Mouse (Mus musculus): ENCODE measurements around the gene Tas2r144. TPM values are rescaled to one million over a fixed set of nuclear protein-coding genes. Genes with fewer than 3 reads are reported as not detected.

The Tas2r144 gene
- not detected for polyA plus RNA-seq (2017; shearing (Covaris generic))

GRCm38 (mm10) chr6:42215028-42215427 lies at the start of gene Tas2r144:
TSS of gene Tas2r144 (plus strand) at chr6:42215328.

DNA sequence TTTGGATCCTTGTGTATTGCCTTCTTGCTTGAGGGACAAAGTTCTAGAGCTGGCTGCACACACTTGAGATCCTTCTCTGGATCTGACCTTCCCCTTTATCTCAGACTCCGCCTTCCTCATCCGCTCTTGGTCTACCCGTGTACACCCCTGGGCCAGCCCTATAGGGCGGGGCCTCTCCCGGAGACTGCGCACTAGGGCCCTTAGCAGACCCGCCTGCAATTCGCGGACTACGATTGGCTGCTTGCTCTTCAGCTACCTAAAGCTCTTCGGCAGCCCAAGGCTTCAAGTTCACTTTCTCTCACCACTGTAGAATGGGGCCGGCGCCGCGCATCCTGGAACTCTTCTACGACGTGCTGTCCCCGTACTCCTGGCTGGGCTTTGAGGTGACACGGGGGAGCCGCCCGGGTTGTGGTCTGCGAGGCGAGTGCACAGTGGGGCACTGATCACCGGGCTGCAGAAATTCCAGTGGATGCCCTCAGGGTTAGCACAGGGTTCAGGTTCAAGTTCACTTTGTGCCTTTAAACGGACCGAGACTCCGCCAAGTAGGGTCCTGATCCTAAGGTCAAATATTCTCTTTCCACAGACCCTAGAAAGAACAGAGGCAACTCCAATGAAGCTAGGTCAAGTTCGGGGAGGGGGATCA lies 30.7 kb downstream of the Tas2r144 start, which contains the start of gene Gstk1:
TSS of gene Gstk1 (plus strand) at position 225 of the 643 bp plus-strand sequence.

DNA sequence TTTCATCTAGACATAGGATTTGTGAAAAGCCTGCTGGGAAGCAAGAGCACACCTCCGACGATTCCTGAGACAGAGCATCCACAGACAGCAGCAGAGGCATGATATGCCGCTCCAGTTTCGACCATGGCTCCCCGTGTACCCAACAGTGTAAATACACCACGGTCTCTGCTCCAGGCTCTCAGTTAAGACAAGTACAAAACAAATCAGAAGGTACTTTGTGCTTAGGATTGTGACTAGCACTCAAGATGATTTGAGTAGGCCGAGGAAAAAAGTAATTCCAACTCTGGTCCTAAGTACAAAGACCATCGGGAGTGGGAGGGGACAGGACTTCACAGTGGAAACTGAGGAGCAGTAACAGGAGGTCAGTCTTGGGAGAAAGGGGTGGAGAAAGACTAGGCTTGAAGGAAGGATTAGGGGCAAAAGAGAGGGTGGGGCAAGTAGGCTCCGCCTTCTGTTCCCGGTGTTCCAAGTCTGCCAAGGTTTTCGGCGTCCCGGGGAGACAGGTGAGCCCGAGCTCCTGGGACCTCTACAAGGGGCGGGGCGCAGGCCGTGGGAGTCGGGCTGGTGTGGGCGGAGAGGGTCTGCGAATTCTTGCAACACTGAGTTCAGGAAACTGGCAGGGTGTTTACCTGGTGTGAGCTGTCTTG lies 46.5 kb downstream of the Tas2r144 start, which contains the start of gene Tmem139:
TSS of gene Tmem139 (plus strand) at position 447 of the 647 bp plus-strand sequence.

GRCm38 (mm10) chr6:42264626-42265312 lies 49.6 kb downstream of the Tas2r144 start, which contains the start of gene Casp2:
TSS of gene Casp2 (plus strand) at chr6:42264985.

Other genes with a start within 250 kb of the Tas2r144 start
- gene Sval3, start 247.2 kb upstream of the Tas2r144 start, polyA plus RNA-seq (2017; shearing (Covaris generic)) = not detected
- not detected for gene Sva, start 176.9 kb upstream of the Tas2r144 start, polyA plus RNA-seq (2017; shearing (Covaris generic))
- not detected for gene Tas2r139, start 74.4 kb upstream of the Tas2r144 start, polyA plus RNA-seq (2017; shearing (Covaris generic))
- 12.2 TPM for gene Gstk1, start 30.6 kb downstream of the Tas2r144 start, polyA plus RNA-seq (2017; shearing (Covaris generic))
- gene Tmem139, start 46.6 kb downstream of the Tas2r144 start, polyA plus RNA-seq (2017; shearing (Covaris generic)) = not detected
- 77.0 TPM for gene Casp2, start 49.7 kb downstream of the Tas2r144 start, polyA plus RNA-seq (2017; shearing (Covaris generic))
- gene Clcn1, start 71.4 kb downstream of the Tas2r144 start, polyA plus RNA-seq (2017; shearing (Covaris generic)) = not detected
- gene Fam131b, start 109.3 kb downstream of the Tas2r144 start, polyA plus RNA-seq (2017; shearing (Covaris generic)) = not detected
- gene Zyx, start 134.3 kb downstream of the Tas2r144 start, polyA plus RNA-seq (2017; shearing (Covaris generic)) = 98.2 TPM
- gene Epha1, start 157.9 kb downstream of the Tas2r144 start, polyA plus RNA-seq (2017; shearing (Covaris generic)) = 0.38 TPM
- not detected for gene Tas2r143, start 184.9 kb downstream of the Tas2r144 start, polyA plus RNA-seq (2017; shearing (Covaris generic))
- not detected for gene Tas2r135, start 190.1 kb downstream of the Tas2r144 start, polyA plus RNA-seq (2017; shearing (Covaris generic))
- not detected for gene Tas2r126, start 219.2 kb downstream of the Tas2r144 start, polyA plus RNA-seq (2017; shearing (Covaris generic))
- not detected for gene Olfr458, start 249.9 kb downstream of the Tas2r144 start, polyA plus RNA-seq (2017; shearing (Covaris generic))